Mouse (Mus musculus) ZHBTc4 (cell line): ENCODE measurements at regions not wholly inside any gene's neighbourhood (a gene's known extent, or its start where the extent isn't known, plus 50 kb on each side); places are given as distances from the start of the nearest gene placed in this dataset.
A peak's percentile ranks its signal among the peaks of the same experiment; 100 is the strongest.

Experiments used
- DNase-seq: peaks from one replicate; pipeline ENCODE4 v3.0.0-alpha.2; 2011; ENCODE audit warnings: low read depth, low spot score

DNA sequence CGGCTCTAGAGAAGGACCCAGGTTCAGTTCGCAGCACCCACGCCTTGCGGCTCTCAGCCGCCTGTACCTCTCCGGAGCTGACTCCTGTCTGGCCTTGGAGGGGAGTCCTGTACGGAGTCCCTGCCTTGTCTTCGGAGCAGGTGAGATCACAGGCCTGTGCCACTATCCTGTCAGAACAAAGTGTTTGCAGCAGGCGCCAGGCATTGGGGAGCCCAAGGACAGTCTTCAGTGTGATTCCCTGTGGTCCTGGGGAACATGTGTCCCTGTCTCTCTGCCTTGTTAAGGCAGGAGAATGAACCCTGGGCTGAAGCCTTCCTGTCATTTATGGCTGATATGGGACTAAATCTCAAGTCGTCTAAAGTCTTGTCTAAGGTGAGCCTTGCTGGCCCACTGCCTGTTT lies 176.5 kb downstream of the Vrk1 start:
- peak; percentile 15 for DNase-seq

DNA sequence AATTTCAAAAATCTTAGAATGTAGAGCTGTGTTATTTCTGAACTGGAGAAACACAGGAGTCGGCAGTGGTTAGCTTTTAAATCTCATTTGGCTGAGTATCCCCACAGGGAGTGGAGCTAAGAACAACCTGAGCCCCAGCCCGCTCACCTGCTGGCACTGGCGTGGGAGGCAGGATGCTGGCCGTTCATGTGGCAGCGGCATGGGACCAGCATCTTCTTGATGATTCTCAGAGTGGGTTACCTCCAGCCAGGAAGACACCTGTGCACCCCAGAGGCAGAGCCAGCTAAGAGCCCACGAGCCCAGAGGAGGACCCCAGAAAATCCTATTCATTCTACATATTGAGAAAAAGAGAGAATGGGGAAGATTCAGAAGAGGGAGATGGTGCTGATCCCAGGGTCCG lies 181.7 kb downstream of the Vrk1 start:
- DNase-seq, result no peak

DNA sequence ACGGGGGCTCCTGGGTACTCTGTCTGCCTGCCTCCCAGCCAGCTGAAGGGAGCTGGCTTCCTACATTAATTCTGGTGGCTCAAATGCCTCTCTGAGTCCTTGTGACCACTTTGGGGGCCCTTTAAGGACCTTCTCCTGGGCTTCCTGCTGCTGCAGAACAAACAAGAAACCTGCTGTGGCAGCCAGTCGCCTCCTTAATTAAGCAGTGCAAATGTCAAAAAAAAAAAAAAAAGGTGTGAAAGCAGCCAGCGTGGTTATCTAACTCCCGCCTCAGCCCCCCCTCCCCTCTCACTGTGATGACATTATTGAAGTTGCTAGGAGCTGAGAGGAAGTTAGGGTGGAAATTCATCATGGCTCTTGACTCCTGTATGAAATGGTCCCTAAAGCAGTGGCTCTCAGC lies 189.3 kb downstream of the Vrk1 start:
- no peak for DNase-seq

DNA sequence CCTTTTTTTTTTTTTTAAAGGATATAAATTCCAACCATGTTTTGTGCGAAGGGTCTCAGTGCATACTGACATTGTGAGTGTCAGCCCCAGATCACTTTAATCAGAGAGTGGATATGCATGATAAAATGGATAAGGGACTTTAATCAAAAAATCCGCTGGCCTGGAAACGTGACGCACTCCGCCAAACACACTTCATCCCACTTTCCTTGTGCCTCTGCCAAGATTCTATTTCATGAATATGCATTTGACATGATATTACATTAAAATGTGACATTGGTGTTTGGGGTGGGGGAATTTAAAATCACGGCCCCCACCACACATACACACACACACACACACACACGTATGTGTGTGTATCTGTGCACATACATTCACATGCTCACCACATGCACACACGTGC lies 193.5 kb downstream of the Vrk1 start:
- no peak for DNase-seq

DNA sequence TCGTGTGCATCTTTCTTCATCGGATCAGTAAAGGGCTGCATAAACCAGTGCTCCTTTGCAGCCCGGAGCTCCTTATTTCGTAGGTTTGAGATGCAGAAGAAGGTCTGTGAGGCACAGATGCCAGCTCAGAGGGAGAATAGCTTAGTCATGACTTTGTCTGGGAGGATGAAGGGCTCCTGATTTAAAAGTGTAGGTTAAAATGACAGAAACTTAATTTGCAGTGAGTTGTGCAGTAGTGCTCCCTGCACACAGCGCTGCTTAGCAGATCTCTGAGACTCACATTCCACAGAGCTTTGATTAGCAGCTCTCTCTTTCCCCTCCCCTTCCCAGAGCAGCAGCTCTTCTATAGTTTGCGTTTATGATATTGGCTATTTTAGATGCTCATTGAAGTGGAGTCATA lies 200.9 kb downstream of the Vrk1 start:
- DNase-seq, result no peak

DNA sequence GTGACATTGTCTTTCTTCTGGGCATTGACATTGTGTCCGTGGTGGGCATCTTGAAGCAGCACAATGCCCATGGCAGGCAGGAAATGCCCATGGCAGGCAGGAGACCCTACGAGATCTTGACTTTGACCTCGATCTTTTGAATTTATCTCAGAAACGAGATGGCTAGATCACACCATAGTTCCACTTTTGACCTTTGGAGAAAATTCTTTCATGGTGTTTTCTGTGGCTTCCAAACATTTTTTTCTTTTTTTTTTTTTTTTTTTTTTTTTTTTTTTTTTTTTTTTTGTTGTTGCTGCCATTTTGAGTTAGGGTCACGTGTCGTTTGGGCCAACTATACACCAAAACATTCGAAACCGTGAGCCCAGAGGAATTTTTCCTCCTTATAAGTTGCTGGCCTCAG lies 201.5 kb downstream of the Vrk1 start:
- DNase-seq, result no peak

DNA sequence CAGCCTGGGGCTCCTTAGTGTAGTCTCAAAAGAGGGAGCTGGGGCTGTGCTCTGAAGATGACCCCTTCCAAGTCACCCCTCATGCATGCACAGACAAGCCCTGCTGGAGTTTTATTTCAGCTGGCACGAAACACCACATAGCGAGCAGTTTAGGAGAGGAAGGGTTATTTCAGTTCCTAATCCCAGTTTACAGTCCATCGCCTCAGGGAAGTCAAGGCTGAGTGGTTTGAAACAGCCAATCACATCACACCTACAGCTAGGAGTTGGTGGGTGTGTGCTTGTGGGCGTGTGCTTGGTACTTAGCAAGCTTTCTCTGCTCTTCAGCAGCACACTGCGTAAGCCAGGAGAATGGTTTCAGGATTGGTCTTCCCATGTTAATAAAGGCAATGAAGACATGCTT lies 202.4 kb downstream of the Vrk1 start:
- DNase-seq, result peak; percentile 83

DNA sequence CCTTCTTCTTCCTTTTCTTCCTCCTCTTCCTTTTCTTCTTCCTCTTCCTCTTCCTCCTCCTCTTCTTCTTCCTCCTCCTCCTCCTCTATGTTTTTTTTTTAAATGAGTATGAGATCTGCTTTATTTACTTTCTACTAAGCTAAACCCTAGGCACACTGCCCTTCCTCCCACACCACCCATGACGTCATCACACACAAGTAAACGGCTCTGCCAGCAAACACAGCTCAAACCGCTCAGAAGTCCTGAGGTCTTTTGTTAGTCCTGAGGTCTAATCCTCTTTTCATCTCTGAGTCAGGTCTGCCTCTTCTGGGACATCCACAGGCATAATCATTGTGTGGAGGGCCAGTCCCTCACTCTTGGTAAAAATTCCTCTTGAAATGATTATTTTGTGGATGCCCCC lies 210.0 kb downstream of the Vrk1 start:
- DNase-seq, result no peak

DNA sequence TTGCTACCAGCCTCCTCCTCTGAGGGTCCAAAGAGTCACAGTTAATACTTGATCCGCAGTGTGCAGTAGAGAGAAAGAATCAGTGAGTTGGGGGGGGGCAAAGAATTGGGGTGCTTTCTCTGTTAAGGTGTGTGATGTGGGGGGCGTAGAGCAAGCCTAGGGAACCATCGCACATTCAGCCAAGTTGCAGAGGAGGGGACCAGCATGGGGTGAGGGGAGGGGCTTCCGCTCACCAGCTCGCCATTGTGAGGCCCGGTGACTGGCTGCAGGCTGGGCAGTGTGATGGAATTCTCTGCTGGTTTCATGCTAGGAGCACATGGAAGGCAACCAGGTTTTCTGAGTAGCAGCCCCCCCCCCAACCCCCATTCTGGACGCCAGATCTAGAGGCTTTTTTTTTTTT lies 216.2 kb downstream of the Vrk1 start:
- peak; percentile 47 for DNase-seq

DNA sequence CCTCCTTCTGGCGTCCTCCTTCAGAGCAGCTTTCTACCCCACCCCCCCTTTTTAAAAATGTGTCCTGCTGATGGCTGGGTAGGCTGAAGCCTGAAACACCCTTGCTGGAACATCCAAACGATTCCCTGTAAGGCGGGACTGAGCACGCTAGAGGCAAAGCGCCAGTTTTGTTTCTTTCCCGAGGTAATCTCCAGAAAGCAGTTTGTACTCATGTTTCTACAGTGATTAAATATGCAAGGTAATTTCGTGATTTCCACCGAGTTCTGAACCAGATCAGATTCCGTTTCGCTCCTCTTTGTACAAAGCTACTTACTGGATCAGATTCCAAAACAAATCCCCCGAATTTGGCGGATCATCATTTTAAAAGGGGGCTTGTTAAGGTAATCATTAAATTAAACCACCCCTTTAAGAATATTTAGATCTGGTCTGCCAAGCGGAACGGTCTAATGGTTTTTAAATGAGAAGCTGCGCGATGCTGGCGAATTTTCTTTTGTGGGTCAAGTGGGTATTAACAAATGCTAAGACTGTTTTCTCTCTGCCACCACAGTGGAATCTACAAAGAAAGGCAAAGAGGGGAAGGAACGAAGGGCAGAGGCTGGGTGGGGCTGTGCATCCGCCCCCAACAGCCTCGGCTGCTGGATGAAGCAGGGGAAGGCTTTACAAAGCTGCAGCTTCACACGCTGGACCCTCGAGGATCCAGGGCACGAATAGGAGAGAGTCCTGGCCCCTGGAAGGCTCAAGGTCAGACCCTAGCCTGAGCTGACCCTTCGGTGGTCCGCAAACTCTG lies 216.9 kb downstream of the Vrk1 start:
- DNase-seq, result peak; percentile 45

DNA sequence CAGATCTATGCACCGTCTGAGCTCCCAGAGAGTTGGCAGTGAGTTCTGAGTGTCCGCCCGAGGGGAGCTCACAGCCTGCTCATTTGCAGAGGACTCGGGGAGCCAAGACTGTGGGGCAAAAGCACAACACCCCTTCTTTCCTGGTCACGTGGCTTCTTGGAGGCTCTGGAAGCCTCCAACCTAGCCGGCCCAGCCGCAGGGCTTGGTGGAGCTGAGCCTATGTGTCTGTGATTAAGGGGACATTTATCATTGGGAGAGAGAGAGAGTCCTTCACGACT lies 217.5 kb downstream of the Vrk1 start:
- DNase-seq, result no peak

DNA sequence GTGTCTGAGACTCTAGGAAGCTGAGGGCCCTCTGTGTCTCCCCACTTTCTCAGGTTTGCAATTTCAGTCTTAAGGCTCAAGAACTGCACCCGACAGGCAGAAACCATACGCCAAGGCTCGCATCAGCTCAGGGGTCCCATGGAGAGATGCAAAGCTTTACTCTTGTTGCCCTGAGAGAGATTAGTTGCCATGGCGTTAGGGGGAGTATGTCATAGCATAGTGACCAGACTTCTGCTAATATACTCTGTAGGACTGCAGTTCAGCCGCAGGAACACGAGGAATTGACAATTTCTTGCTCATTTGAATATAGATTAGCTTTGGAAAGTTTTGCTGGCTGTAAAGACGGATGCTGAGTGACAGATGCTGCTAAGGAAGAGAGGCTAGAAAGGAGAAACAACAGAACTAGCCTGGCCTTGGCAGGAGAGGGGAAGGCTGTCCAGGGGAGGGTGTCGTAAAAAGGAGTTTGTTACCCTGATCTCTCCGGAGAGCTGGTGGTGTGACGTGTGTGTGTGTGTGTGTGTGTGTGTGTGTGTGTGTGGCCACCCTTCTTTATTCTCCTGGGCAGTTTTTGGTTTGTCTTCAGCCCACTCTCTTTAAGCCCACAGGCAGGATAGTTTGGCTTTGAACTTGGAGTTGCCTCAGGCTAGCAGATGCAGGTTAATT lies 235.3 kb downstream of the Vrk1 start:
- DNase-seq, result no peak

DNA sequence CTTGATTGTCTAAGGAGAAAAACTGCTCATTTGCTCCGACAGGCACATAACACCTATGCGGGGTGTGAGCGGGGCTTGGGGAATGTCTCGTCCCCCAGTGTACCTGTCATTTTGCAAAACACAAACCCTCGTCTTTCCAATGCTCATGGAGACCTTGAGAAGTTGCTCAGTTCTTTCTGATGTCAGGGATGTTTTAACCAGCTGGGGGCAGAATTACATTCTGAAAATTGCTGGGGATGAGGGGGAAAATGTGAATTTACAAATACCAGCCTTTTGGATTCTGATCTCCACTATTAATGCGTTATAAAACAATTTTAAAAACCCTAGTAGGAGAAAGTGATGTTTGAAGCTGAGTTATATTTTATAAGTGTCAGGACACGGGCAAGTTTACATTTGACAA lies 263.6 kb downstream of the Vrk1 start:
- DNase-seq, result no peak

DNA sequence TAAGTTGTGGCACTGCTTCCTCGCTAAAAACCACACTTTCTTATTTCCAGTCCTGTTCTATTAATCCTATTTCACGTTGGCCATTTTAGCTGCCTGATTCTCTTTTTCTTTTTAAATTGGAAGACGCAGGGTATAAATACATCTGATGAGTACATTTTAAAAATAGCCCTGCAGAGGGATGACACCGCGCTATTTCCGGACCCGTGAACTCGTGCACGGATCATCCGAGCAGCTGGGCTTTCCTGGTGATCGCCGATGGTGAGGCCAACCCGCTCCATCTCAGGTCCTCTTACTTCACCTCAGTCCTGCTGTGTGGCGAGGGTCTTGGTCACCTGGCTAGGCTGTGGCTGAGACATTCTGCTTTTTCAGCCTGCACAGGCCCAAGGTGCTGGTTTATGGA lies 267.9 kb downstream of the Vrk1 start:
- no peak for DNase-seq

DNA sequence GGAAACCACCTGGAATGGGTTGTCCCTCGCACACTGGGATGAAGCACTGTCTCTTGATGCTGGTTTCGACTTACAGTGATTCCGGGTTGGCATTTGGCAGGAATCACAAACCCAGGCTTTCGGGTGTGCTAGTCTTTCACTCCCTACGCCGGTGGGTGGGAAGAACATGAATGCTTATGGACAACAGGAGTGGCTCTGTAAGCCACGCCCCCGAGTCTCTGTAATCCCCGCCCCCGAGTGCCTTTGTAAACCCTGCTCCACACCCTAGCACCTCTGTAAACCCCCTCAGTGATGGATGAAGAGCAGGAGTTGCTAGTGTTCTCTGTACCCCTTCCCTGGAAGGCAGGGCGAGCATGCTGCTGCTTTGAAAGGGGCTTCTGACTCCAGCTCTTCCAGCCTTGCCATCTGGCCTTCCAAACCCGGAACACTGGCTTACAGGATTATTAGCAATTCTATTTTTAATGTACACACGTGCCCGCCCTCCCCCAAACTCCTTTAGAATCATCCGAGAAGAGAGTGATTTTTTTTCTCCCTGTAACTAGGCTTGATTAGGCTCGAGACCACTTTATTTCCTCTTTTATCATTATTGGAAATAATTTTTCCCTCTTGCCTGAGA lies 272.6 kb downstream of the Vrk1 start:
- DNase-seq, result peak; percentile 76

DNA sequence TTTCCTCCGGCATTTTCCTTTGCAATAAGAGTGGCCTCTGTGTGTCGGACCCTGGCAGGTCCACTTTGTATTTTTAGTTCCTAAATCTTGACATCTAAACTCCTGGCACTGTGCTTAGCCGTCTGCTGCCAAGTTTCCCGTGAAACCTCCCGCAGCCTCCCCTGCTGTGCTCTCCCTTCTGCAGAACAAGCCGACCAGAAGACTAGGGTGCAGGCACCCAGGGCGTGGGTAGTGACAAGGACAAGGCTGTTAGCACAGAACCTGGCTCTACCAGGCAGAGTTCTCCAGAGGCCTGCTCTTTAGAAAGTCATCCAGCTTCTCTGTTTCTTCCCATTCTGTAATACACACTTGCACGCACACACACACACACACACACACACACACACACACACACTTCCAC lies 274.8 kb downstream of the Vrk1 start:
- DNase-seq, result no peak

DNA sequence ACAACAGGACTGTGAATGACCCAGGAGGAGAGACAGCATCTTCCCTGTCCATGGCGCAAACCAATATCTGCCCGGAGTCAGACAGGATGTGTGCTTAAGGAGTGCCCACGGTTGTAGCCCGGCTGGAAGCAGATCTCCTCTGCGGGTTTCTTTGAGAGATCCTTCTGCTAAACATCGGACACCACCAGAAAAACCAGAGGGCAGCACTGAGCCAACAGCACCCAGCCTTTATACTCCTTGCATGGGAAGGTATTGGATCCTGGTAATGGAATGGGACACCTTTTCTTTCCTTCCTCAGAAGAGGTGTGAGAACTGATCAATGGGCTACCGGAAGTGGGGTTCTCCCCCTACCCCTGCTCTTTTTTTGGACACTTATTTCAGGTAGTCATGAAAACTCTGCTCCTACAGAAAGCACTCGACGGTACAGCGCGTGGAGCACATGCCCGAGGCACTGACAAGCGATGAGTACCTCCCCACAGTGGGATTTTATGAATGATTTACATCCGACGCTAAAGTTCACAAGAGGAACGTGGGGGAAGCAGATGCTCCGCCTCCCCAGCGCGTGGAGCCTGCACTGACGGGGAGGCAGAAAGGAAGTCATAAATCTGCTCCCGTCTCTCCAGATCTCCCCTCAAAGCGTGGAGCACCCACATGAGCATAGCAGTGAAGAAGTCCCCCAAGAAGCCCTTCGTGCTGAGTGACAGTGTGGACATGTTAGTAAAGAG lies 278.9 kb downstream of the Vrk1 start:
- peak; percentile 48 for DNase-seq

DNA sequence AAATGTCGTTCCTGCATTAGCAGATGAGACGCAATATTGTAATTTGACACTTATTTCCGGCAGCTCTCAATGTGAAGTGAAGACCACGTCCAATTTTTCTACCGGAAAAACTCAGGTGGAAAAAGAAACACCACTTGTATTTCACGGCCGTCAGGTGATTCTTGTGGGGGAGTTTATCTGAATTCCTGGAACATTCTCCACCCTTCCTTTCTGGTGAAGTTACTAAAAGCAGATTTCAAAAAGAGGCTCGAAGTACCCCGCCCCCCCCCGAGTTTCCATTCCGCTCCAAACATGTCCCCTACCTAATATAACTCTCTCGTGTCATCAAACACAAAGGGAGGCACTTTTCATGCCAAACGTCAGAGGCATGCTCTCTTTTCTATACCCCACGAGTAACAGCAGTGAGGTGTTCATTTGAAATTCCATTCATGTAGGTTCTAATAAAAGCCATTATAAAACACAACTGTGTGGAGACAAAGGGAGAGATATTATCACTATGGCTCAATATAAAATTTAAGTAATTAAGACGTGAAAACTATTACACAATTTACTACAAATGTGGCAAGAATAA lies 281.5 kb downstream of the Vrk1 start:
- no peak for DNase-seq

DNA sequence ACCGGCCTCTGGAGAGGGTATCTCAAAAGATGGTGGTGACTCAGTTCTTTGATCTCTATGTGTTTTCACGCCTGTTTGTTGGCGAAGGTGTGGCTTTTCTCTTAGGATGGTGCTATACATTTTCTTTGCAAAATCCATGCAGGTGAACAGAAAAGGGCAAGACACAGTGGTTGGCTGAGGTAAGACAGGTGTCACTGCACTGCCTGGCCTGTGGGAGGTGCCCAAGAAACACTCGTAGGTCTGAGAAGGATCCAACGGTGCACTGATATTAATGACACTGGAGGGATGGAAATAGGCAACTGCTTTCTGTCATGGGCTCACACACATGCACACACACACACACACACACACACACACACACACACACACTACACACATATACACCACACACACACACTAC lies 283.1 kb downstream of the Vrk1 start:
- DNase-seq, result no peak

DNA sequence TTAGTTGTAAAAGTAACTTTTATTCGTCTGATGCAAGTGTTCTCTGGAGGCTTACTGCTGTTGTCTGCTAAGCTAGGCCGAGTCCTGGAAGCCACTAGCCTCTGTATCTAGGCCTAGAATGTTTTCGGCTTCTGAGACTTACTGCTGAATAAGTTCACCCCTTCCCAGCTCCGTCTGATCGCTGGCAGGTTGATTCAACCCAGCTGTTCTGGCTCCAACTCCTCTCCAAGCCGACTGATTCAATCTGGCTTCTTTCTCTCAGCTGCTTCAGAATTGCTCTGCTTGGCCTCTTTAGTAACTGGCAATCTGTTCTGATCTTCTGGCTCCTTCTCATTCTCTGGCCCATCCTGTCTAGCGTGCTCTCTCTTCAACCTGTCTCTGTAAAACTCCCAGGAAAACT lies 285.6 kb downstream of the Vrk1 start:
- no peak for DNase-seq

DNA sequence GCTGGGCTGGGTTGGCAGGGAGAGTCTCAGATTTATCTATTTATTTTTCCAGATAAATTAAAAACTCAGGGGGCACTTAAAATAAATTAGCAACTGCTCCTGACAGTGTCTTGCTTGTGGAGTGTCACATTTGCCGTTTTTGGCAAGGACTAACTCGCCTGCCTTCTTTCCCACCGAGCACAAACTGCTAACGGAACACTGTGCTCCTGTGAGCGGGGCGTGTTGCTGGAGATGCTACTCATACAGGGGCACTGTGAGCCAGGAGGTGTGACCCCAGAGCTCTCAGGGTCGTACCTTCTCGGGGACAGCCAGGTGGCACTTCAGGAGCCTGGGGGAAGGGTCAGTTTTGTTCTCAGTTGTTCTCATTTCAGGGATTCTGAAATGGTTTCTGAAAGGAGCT lies 292.6 kb downstream of the Vrk1 start:
- no peak for DNase-seq

DNA sequence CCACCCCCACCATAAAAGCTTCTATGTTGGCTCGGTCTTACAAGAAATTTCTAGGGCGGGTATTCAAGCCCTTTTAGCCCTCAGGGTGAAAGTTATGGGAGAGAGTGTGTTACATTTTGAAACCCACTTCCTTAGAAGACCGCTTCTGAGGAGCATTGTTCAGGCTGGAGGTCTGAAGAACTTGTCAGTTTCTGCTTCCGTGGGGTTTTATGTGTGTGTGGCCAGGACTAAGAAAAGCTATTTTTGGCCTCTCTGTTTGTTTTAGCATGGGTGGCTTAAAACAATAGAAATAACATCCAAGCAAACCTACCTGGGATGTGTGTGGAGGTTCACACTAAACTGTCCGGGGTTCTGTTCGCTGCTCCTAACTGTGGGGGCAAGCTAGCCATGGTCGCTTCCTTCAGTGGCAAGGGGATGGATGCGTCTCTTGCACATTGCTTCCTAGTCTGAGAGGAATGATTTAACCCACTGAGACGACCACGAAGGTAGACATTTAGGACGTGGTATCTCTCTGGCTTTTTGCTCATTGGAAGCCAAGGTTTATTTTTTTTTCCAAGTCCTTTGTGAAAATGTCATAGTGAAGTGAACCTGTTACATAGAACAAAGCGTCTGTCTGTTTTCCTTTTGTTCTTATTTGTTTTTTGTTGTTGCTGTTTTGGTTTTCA lies 298.4 kb downstream of the Vrk1 start:
- DNase-seq, result no peak
